Mouse (Mus musculus): ENCODE results near the gene Aebp1.
"Not testable (repeated sequence)": the region's sequence is repeated elsewhere in the genome, so short reads cannot be mapped to it uniquely, and the experiment has no call there.

Aebp1 gene

GRCm38 (mm10) chr11:5855902-5856301, 5.8 kb upstream of the Aebp1 start:
- DNase-seq (ENCODE audit: low spot score) = peak; percentile 48

- no peak for DNase-seq (ENCODE audit: low spot score)
Measured at GRCm38 (mm10) chr11:5856479-5857130, 5.1 kb upstream of the Aebp1 start.

GRCm38 (mm10) chr11:5858723-5859122, 3.0 kb upstream of the Aebp1 start:
- DNase-seq (ENCODE audit: low spot score) = no peak

GRCm38 (mm10) chr11:5859883-5860550, 1.7 kb upstream of the Aebp1 start:
- DNase-seq (ENCODE audit: low spot score) = no peak

- DNase-seq (ENCODE audit: low spot score) = no peak
Measured at GRCm38 (mm10) chr11:5860639-5861038, 1.1 kb upstream of the Aebp1 start.

- DNase-seq (ENCODE audit: low spot score) = peak; percentile 56
Measured at GRCm38 (mm10) chr11:5862394-5863105, 803 bp downstream of the Aebp1 start.

GRCm38 (mm10) chr11:5867196-5867595, 5.4 kb downstream of the Aebp1 start:
- no peak for DNase-seq (ENCODE audit: low spot score)

GRCm38 (mm10) chr11:5868324-5868723, 6.6 kb downstream of the Aebp1 start:
- no peak for DNase-seq (ENCODE audit: low spot score)

GRCm38 (mm10) chr11:5869331-5869730, 7.6 kb downstream of the Aebp1 start:
- DNase-seq (ENCODE audit: low spot score) = no peak

GRCm38 (mm10) chr11:5870069-5870468, 8.3 kb downstream of the Aebp1 start:
- no peak for DNase-seq (ENCODE audit: low spot score)

- no peak for DNase-seq (ENCODE audit: low spot score)
Measured at GRCm38 (mm10) chr11:5872707-5873106, 11.0 kb downstream of the Aebp1 start.

- DNase-seq (ENCODE audit: low spot score) = no peak
Measured at GRCm38 (mm10) chr11:5873192-5873591, 11.4 kb downstream of the Aebp1 start.

GRCm38 (mm10) chr11:5877421-5877820, 15.7 kb downstream of the Aebp1 start:
- DNase-seq (ENCODE audit: low spot score) = no peak

- DNase-seq (ENCODE audit: low spot score) = peak; percentile 98
Measured at GRCm38 (mm10) chr11:5877921-5878526, 16.3 kb downstream of the Aebp1 start, which contains the start of gene Pold2. TSS of gene Pold2 (minus strand) at chr11:5878292.

- DNase-seq (ENCODE audit: low spot score) = no peak
Measured at GRCm38 (mm10) chr11:5878661-5879060, 16.9 kb downstream of the Aebp1 start.

GRCm38 (mm10) chr11:5879905-5880304, 18.2 kb downstream of the Aebp1 start:
- DNase-seq (ENCODE audit: low spot score) = peak; percentile 41

GRCm38 (mm10) chr11:5882518-5882917, 20.8 kb downstream of the Aebp1 start:
- DNase-seq (ENCODE audit: low spot score) = no peak

- DNase-seq (ENCODE audit: low spot score) = peak; percentile 68
Measured at GRCm38 (mm10) chr11:5886187-5886586, 24.4 kb downstream of the Aebp1 start.

GRCm38 (mm10) chr11:5887250-5887649, 25.5 kb downstream of the Aebp1 start:
- no peak for DNase-seq (ENCODE audit: low spot score)

- DNase-seq (ENCODE audit: low spot score) = not testable (repeated sequence)
Measured at GRCm38 (mm10) chr11:5888563-5888962, 26.8 kb downstream of the Aebp1 start.

- DNase-seq (ENCODE audit: low spot score) = no peak
Measured at GRCm38 (mm10) chr11:5892151-5892591, 30.4 kb downstream of the Aebp1 start.

GRCm38 (mm10) chr11:5892810-5893368, 31.1 kb downstream of the Aebp1 start:
- DNase-seq (ENCODE audit: low spot score) = no peak
